Mouse (Mus musculus) adrenal gland, postnatal 14 days (tissue): ENCODE data around the gene Spsb1. TPM values are rescaled to one million over a fixed set of nuclear protein-coding genes. Genes with fewer than 3 reads are reported as not detected.

Experiments used
- DNase-seq: peaks from one replicate; pipeline ENCODE4 v3.0.0; 2021; ENCODE audit warnings: mixed read lengths
- long read RNA-seq, 2 experiments: library from polyadenylated mRNA; stranded (forward); transcript quantifications; one replicate each; pipeline ENCODE4 v2.0.0; 2021
- total RNA-seq: library from RNA; stranded (reverse); gene quantifications from 2 replicates; pipeline ENCODE4 v1.2.3, GENCODE M21; 2021

Spsb1 gene
- total RNA-seq = 24.7 and 29.6 TPM in 2 replicates
- long read RNA-seq, experiment 1, transcript Spsb1-201 (3 exons, 3,092 nt) = major isoform, 6 of 14 reads
- long read RNA-seq, experiment 1, partial matches to known transcripts = 6 of 14 reads
- long read RNA-seq, experiment 1, other reads (novel, unspliced or antisense) = 0 of 14 reads
- long read RNA-seq, experiment 2, transcript Spsb1-201 (3 exons, 3,092 nt) = major isoform, 7 of 12 reads
- long read RNA-seq, experiment 2, partial matches to known transcripts = 0 of 12 reads
- long read RNA-seq, experiment 2, other reads (novel, unspliced or antisense) = 3 of 12 reads

DNA sequence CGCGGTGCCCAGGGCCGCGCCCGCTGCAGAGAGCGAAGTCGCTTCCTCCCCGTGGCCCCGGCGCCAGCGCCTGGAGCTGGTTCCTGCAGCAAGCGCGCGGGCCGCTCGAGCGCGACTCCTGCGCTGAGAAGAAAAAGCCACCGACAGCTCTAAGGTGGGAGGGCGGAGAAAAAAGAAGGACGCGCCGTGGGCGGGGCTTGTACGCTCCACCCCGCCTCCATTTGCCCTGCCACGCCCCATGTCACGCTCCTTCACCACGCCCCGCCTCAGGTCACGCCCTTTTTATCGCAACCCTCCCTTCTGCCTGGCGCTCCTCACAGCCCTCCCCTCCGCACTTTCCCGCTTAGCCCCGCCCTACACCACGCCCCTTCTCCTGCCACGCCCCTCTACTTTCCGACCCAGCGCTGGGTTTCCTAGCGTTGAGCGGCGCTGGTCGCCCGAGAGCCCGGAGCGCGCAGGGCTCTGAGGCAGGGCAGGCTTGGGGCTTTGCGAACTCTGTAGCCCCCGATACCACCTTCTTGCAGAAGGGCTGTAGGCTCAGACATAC is at the start of gene Spsb1:
Gene Spsb1, minus strand, starts transcription at position 151 of the 547 bp plus-strand sequence.
- peak; percentile 99 for DNase-seq

DNA sequence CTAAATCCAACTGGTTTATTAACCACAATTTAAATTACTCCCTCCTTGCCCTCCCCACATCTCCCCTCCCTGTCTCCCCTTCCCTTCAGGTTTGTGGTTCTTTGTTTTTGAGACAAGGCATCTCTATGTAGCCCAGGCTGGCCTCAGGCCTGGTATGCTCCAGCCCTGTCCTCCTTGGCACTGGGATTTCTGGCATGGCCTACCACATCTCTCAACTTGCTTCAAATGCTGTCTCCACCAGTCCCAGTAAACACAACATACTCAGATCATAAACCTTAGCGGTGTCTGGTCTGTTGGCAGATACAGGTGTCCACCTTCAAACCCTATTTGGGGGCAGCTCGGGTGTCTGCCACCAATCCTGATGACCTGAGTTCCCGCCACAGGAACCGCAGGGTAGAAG is 48.8 kb upstream of the Spsb1 start:
- no peak for DNase-seq

DNA sequence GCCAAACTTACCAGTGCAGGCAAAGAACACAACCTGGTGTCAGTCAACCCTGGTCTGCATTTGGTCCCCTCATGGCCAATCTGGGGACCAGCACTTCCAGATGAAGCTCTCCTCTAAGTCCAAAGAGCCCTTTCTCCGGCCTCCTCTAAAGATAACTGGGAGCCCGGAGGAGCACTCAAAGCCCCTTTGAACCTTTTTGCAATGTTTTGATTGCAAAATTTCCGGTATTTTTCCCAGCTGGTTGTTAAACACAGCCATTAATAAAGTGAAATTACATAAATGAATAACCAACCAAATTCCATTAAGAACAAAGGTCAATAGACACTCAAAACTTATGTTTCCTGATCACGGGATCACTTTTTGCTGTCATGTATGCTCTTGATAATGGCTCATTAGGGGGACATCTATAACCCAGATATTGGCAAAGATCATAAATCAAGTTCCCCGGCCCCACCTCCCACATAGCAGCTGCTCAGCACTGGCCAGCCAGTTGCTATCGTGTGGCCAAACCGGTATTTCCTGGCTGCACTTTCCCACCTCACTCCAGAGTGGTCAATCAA is 48.3 kb upstream of the Spsb1 start:
- no peak for DNase-seq

DNA sequence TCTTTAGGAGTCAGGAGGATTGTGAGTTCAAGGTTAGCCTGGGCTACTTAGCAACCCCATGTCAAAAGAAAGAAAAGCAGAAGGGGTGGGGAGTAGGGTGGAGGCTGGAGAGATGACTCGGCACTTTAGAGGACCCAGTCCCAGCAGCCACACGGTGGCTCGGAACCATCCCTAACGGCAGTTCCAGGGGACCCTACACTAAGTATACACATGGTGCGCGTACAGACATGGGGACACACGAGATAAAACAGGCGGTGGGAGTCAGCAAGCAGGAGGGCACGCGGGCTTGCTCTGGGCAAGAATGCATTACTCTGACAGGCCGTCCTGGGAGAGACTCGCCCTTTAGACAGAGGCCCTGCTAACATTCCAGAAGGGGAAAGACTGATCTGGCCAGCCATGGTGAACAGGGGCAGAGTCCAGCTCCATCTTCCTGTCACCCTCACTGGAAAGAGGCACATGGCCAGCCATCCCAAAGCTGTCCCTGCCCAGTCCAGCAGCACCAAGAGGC is 47.2 kb upstream of the Spsb1 start:
- DNase-seq = peak; percentile 42

DNA sequence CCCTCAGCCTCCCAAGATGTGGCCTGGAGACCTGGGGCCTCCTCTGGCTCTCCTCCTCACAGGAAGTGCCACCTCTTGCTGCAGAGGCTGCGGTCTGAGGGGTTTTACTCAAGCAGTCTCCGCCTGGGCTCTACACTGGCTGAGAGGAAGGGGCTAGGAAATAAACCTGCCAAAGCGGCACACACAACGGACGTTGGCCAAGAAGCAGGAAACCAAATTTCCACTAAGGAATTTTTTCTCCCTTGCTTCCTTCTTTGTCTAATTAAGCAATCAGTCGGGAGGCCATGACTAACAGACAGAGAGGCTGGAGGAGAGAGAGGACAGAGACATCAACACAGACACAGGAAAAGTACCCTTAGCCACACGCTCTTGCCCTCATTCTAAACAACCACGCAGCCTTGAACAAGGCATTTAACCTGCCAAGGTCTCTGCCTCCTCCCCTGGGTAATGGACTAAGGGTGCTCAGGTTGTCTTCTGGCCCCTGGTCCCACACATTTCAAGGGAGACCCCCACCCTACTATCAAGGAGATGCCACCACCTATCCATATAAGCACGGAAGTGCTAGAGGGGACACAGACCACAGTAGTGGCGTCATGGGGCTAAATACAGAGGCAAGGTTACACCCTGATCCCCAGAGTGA is 46.5 kb upstream of the Spsb1 start:
- peak; percentile 41 for DNase-seq

DNA sequence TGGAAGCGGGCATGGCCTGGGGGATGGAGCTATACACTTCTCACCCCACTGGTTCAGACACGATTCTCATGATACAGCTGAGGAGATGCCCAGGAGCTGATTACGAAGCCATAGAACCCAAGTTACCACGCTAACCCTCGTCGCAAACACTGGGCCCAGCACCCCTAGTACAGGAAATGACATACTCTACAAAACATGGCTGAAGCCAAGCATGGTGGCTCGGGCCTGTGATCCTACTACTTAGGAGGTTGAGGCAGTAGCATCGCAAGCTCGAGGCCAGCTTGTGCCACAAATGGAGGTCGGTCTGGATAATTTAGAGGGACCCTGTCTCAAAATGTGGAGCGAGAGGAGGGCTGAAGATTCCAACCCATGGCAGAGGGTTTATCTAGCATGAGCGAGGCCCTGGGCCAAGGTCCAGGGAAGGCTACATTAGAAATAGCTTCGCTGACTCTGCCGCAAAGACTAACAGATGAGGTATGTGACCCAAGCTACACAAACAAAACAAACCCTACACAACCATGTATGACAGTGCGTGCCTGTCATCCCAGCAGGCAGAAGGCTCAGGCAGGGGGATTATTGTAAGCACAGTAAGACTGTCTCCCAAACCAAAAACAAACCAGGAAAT is 45.2 kb upstream of the Spsb1 start:
- no peak for DNase-seq

DNA sequence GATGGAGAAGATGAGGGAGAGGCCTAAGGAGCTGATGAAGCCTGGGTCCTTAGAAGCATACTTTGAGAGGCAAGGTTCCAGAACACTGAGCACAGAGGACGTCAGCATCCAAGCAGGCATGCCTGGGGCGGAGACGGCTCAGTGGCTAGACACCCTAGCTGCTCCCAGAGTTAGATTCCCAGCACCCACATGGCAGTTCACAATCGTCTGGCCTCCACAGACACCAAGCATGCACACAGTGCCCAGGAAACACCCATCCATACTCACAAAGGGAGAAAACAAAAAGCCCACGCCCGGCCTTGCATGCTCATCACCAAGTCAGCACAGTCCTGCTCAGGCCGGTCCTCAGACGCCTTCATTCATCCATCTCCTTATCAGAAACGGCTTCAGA is 44.7 kb upstream of the Spsb1 start:
- no peak for DNase-seq

DNA sequence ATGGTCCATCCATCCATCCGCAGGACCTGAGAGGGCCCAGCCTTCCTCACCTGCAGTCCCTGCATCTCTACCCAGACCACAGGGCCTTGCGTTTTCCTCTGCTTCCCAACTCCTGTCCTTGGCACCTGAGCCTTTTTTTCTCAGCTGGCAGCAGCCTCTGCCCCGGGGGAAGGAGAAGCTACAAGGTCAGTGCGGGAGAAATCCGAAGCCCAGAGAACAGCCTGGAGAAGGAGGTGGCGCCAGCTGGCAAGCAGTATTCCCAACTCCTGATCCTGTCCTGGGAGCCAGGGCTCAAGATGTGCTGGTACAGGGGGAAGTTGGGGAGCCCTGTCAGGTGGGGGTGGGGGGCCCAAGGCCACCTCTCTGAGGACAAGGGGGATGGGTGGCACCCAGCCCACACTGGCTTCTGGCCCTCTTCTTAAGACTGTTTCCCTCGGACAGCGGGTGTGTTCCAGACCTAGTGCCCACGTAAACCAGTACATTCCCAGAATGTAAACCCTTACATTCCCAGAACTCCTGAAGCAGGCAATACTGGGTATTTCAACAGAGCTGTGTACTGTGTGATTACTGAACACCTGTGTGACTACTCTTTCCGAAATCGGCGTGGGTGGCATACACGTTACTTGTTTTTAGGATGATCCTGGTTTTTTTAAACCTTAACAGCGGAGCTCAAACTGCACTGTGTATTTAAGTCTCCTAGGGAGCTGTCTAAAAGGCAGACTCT is 44.1 kb upstream of the Spsb1 start:
- DNase-seq = peak; percentile 83

DNA sequence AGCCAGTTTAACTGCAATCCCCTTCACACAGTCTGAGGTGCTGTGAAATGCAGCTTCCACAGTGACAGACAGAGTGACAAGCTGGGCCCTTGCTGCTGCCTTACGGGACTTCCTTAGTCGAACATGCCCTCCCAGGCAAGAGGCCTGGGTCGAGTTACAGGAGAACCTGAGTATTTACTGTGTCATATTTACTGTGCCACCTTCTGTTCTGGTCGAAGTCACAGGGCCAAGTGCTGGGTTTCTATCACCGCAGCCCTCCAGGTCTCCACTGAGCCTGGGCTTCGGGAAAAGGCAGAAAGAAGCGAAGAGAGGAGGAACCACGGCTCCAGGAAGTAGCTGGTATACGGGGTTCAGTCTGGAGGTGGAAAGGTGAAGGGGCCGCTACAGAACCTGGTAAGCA is 43.2 kb upstream of the Spsb1 start:
- DNase-seq = no peak

DNA sequence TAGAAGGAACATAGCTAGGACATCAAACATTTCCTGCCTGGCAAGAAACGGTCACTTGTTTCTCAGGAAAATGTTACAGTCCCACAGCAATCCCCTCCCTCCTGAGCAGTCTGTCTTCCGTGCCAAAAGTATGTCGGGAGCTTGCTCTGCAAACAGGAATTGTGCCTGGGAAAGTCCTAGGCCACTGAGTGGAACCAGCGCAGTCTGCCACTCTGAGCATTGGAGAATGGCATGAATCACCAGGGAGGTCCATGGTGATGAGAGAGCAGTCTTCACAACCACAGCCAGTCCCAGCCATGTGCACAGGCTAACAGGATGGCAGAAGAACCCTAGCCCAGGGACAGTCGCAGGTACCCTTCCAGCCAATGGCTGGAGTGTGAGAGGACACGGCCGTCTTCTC is 41.6 kb upstream of the Spsb1 start:
- peak; percentile 43 for DNase-seq

DNA sequence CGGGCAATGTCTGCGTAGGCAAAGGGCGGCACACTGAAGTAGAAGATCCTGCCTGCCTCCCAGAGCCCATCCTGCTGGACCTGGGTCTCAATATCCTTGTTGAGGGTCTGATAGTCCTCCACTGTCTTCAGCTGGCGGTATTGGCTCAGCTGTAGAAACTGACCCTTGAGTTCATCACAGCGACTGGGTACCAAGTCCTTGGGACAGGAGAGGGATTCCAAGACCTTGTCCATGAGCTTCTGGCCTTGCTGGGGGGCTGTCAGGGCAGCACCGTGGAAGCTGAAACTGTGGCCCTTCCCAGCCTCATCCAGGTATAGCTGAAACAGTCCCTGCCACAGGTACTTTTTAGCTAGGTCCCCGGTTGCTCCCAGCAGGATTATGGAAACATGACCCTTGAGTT is 41.1 kb upstream of the Spsb1 start:
- DNase-seq = no peak

DNA sequence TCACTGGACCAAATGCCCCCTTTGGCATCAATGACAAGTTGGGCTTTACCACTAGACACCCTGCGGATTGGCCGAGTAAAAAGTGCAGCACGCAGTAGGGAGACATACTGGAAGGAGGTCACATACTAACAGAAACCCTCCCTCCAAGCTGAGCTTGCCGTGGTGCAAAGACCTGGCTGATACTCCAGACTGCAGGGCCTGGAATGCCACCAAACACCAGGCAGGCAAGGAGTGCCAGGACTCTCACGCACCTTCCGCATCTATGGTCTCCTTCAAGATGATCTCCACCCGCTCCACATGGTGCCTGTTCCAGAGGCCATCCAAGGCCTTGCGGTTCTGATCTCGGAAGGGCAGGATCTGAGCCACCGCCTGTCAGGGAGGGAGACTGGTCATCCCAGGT is 39.4 kb upstream of the Spsb1 start:
- DNase-seq = no peak

DNA sequence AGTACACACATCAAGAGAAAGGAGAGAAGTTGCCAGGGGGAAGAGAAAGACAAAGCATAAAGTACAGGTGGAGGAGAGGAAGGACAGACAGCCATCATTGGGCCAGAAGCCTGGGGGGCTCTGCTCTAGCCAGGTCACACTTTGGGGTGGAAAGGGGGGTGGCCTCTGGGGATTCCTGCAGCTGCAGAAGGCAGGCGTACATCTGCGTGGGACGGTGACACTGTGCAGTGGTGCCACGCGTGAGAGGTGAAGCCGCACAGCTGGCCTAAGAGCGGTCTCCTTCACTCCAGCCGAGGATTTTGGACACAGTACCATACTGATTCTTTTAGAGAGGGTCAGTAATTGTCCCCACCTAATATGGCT is 37.8 kb upstream of the Spsb1 start:
- DNase-seq = no peak

DNA sequence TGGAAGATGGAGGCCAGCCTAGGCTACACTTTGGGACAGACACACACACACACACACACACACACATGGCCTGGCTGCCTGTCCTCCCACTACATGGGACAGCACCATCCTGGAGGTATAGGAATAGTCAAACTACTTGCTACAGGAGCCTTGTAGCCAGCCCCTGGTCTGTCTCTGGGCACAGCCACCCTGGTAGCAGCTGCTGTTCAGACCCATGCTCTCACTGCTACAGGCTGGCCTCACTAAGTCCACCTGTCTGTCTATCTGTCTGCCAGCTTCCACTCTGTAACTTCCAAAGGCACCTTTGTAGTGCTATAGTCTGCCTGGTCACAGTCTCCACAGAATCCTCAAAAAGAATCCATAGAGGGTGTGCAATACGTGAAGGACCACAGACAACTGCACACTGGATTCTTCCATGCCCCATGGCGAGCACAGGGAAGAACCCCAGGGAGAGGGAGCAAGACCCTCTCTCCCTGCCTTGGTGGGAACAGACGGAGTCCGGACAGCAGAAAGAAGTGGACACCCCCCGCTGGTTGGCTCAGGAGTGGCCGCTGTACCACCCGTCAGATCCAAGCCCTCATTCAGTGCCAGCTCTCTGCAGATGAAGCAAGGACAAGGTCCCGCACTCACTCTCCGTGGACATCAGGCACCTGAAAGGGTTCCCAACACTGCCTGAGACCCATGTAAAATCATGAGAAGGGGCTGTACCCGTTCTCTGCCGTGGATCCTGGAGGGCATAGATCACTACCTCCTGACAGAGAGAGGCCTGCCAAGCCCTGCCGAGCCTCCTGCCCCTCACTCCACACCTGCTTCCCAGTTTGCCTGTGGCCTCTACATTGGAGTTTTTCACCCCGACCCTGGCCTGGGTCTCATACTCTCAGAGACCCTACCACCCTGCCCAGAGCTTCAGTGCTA is 37.2 kb upstream of the Spsb1 start:
- no peak for DNase-seq

DNA sequence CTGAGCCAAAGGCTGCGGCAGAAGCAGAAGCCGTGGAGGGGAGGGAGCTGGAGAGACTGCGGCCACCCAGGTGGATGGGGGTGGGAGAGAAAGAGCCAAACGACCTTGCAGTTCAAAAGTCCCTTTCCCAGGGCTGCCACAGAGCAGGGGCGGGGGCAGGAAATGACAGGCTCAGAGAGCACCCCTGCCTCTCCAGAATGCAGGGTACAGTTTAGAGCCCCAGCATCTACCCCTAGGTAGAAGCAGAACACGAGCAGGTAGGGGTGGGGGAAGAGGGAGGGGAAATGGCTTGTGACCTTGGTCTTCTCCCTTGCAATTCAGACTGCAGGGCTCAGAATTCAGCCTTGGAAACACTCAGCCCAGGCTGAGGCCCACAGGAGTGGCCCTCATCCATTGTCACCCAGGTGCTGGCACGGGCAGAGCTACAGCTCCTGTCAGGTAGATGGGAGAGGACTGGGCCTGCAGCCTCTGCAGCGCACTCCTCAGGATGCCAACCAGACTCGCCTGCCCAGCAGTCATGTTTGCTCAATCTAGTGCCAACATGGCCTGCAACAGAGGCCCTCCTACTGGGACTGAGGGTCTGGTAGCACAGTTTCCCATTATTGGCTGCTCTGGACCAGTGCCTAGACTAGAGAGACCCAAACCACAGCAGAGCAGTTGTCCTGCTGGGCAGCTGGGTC is 36.3 kb upstream of the Spsb1 start:
- peak; percentile 47 for DNase-seq

DNA sequence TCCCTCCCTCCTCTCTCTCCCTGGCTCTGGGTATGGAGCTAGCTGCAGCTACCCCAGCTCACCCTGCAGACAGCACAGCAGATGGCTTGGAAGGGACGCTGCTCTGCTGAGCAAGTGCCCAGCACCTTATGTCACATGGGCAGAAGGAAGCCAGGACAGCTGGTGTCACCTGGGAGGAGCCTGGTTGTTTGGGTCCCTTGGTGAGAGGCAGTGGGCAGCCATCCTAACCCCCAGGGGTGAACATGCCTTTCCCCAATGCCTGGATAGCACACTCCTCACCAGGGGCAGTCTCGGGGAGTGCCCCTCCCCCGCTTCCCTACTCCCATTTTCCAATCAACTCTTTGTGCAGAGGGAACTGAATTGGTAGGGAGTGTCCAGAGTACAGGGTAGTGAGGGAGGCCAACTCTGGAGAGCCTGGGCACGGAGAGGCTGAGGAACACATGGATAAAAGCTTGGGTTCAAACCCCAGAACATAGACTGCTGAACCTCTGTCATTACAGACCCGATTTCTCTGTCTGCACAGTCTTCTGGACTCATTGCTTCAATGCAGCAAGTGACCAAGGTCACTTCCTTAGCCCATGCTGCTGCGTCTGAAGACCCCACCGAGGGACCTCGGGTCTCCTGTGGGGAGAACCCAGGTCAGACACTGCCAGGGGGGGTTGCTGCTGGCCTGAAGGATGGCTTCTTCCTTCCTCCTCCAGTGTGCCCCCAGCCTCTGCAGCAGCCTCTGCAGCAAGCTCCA is 35.5 kb upstream of the Spsb1 start:
- DNase-seq = peak; percentile 55

DNA sequence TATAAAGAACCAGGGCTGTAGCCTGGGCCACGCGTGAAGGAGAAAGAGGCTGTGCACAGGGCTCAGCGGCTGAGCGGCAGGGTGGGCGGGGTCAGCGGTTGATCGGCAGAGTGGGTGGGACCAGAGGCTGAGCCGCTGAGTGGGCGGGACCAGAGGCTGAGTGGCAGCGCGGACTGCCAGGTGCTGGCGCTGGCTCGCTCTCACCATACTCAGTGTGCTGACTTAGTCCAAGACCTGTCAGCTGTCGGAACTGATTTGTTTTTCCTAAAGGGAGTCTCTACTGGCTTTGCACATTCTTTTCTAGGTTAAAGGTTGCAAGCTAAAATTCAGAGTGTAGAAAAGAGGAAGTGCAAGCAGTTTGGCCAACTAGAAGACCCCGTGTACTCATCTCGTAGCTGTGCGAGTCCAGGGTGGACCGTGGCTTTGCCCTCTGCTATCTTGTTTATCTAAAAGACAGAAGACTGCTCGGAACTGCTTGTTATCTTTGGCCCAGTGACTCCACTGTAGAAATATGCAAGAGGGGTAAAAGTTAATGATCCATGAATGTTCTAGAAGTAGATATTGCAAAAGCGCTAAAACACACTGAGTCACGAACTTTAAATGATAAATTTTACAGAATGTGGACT is 34.2 kb upstream of the Spsb1 start:
- peak; percentile 95 for DNase-seq

DNA sequence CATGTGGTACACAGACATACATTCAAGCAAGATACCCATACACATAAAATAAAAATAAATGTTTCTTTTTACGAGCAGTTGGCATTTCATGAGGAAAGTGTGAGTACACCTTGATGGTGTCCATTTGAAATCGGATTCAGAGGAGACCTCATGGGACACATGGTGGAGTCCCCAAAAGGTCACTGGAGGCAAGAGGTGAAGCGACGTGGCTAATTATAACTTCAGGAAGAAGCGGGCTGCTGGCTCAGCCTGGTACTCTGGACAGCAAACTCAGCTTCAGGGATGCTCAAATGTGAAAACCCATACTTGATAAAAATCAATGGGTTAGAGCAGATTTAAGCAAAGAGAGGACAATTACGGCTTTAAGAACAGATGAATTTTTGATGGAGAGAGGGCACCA is 33.5 kb upstream of the Spsb1 start:
- no peak for DNase-seq

DNA sequence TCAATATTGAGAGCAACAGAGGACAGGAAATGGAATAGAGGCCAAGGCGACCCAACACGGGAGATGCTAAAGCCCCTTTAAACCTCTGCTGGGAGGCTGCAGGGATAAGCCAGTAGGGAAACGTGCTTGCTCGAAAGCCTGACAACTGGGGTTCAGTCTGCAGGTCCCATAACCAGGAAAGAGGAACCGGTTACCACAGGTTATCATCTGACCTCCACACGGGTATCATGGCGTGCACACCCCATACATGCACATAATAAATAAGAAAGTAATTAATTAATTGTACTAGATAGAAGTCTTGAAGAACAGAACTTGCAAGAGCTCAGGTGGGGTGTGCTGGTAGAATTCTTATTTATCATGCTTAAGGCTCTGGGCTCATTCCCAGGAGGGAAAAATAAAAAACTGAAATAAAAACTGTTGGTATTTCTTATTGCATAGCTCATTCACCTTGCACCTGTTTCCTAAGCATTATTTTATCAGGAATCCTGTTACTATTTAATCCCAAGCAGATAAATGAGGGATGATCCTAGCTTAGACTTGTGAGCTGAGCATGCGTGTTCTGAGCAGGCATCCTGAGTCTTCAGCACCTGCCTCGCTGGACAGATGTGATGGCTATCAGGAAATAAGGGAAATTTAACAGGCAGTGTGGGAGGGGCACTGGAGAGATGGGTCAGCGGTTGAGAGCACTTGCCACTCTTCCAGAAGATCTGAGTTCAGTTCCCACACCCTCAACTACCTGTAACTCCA is 32.0 kb upstream of the Spsb1 start:
- DNase-seq = no peak
